Mouse (Mus musculus) olfactory bulb, adult 2 months (tissue): Measurements from ENCODE around the gene Erc2. TPM values are rescaled to one million over a fixed set of nuclear protein-coding genes. Genes with fewer than 3 reads are reported as not detected.

Experiments
- H3K27ac ChIP-seq: fragments of 200-500 bp; 2 replicates; pipeline ENCODE4 v1.5.1; 2012; ENCODE audit warnings: low read depth, low read length; ENCODE audit not compliant: insufficient read depth
- H3K4me1 ChIP-seq: fragments of 200-500 bp; 2 replicates; pipeline ENCODE4 v1.6.1; 2012; ENCODE audit warnings: low read length; ENCODE audit not compliant: control insufficient read depth, insufficient read depth
- H3K4me3 ChIP-seq: fragments of 200-500 bp; 2 replicates; pipeline ENCODE4 v1.5.1; 2012; ENCODE audit warnings: mild to moderate bottlenecking, low read depth, low read length, moderate library complexity; ENCODE audit not compliant: insufficient read depth
- CTCF ChIP-seq: fragments of 200-500 bp; IDR thresholded peaks from 2 replicates; pipeline ENCODE4 v1.5.1; 2012; ENCODE audit warnings: low read depth, mild to moderate bottlenecking, low read length, moderate library complexity; ENCODE audit not compliant: insufficient read depth
- POLR2A ChIP-seq: fragments of 200-500 bp; IDR thresholded peaks from 2 replicates; pipeline ENCODE4 v1.6.1; 2012; ENCODE audit warnings: mild to moderate bottlenecking, low read depth, low read length, moderate library complexity; ENCODE audit not compliant: insufficient read depth
- WGBS: fragments of 180-500 bp; shearing (Covaris S2); methylation state at CpG from one replicate; pipeline ENCODE4 v1.1.7; 2018; 5-methylcytosine and 5-hydroxymethylcytosine counted together
- polyA plus RNA-seq: library from polyadenylated mRNA; stranded (reverse); fragments of >200 nt; gene quantifications from 2 replicates; pipeline ENCODE4 v1.2.4, GENCODE M21; 2012; ENCODE audit warnings: low replicate concordance; ENCODE audit not compliant: missing spikeins, insufficient read depth, insufficient read length

Erc2 gene
- polyA plus RNA-seq, 1 experiment = not detected

DNA sequence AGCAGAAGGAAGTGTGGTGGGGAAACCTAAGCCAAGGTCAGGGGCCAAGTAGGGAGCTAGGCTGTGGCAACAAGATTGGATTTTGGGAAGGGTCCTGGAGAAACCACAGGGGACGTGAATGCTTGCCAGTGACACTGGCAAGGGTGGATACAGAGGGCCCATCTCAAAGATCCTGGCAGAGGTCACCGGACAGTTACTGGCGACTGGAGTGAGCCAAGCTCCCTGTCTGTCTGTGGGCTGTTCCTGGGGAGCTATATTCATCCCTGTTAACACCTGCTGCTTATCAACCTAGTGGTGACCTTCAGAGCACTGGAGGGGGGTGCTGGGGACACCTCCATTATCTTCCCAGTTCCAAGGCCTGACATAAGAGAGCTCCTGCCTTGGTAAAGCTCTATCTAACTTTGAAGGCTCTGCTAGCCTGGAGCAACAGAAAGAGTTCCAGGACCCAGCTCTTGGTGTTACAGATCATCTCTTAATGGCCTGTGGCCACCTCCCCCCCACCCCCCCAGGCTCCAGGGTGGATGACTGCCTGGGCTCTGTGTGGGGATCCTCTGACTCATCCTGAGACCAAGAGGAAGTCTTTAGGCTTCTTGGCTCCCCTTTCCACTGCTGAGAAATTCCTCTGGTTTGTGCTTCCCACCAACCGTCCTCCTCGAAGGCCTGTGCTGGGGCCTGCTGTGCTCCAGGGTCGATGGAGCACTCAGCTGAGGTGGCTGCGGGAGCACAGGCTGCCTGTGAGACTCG, 790.2 kb downstream of the Erc2 start:
- 62% methylated on average over 8 of the region's 8 CpGs for WGBS
- H3K4me1 ChIP-seq = peaks cover 28% of the 10 kb centered on the region
- TF ChIP-seq CTCF (no peak), POLR2A (no peak)
- no peak overlapping the region for H3K27ac ChIP-seq
- no peak overlapping the region for H3K4me3 ChIP-seq

DNA sequence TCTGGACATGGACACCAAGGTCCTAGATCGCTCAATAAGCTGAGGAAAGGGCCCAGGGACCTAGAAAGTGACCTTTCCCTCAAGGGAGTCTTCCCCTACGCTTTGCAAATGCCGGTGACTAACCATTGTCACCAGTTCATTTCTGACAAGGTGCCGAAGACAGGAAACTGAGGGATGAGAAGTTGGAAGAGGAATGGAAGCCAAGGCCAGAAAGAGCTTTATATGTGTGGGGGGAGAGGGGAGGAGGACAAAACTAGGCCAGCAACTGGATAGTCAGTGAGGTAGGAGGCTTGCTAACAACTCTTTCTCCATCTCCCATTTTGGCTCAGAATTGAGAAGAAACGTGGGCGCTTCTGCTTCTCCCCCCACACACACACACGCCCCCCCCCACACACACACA, 791.3 kb downstream of the Erc2 start:
- Histone ChIP-seq H3K4me3 (no peak overlapping the region), H3K27ac (no peak overlapping the region), H3K4me1 (peaks cover 28% of the 10 kb centered on the region)
- TF ChIP-seq POLR2A (no peak), CTCF (no peak)
- 87% methylated on average over 7 of the region's 7 CpGs for WGBS

DNA sequence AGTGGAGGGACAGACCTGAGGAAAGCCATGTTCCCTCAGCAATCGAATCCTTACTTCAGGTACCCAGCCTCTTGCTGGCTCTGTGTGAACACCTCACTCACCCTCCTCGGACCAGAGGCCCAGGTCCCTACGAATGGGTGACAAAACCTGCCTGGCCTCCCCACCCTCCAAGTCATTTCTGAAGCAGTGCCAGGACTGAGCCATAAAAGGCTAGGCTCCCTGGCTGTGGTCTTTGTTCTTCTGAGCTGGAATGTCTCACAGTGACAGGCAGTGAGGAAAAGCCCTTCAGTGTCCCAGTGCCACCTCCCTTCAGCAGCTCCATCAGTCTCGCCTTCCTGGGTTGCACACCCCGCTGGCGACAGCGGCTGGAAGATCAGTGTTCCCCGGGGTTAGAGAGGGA, 794.8 kb downstream of the Erc2 start:
- TF ChIP-seq CTCF = no peak
- no peak for TF ChIP-seq POLR2A
- 57% methylated on average over 8 of the region's 8 CpGs for WGBS
- H3K4me3 ChIP-seq = no peak overlapping the region
- H3K4me1 ChIP-seq = peaks cover 17% of the 10 kb centered on the region
- H3K27ac ChIP-seq = no peak overlapping the region

DNA sequence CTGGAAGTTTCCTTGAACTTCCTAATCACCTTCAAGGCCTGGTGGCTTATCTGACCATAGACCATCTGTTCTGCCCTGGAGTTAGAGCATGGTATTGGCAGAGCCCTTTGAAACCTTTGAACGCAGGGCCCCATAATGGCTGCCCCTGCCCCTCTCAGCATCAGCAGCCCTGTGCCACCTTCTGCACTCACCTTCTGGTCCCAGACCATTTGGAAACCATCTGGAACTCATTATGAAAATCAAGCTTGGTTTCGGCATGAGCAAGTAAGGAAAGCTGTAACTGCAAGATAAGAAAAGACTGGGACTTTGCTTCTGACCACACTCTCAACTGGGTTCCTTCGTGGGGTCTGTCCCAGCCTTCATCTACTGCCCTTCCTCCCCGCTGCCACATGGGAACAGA, 796.3 kb downstream of the Erc2 start:
- TF ChIP-seq POLR2A (no peak), CTCF (no peak)
- WGBS = 91% methylated on average over 4 of the region's 4 CpGs
- no peak overlapping the region for H3K27ac ChIP-seq
- H3K4me1 ChIP-seq = peaks cover 7% of the 10 kb centered on the region; the same call in 1 of the 2 replicates
- no peak overlapping the region for H3K4me3 ChIP-seq

DNA sequence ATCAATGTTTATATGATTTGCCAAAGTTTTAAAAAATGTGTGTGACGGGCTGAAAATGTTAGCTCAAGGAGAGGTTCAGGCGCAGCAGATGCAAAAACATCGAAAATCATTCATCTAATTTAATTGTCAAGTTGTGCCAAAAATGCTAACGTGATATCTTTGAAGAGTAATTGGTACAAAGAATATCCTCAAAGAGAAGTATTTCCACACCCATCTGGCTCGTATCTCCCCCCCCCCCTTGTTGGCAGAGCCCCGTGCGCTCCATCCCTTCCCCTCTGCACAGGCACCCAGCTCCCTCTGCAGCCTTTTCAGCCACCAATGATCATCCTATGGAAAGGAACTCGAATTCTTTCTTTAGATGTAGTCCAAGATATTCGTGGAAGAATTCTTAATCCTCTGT, 797.0 kb downstream of the Erc2 start:
- Histone ChIP-seq H3K27ac (no peak overlapping the region), H3K4me1 (0 out of 2 replicates have a peak, but pooled peaks cover 4% of the 10 kb centered on the region), H3K4me3 (no peak overlapping the region)
- 66% methylated on average over 9 of the region's 9 CpGs for WGBS
- no peak for TF ChIP-seq CTCF
- no peak for TF ChIP-seq POLR2A

DNA sequence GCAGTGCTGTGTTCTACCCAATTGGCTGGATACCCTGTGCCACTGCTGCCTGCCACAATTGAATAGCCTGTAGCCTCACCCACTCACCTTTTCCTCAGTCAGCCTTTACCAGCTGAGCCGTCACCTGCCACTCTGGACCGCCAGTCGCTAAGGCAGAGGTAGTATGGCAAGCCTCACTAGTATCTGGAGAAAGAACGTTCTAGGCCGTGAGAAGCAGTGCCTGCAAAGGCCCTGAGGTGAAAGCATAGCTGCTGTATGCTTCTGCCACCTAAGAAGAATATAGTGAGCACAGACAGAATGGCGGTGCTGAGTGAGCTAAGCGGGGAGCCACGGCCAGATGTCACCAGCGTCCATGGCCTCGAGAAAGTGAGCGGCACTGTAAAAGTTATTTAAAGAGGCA, 798.4 kb downstream of the Erc2 start:
- Histone ChIP-seq H3K4me1 (0 out of 2 replicates have a peak, but pooled peaks cover 4% of the 10 kb centered on the region), H3K4me3 (no peak overlapping the region), H3K27ac (no peak overlapping the region)
- 94% methylated on average over 11 of the region's 11 CpGs for WGBS
- TF ChIP-seq CTCF (no peak), POLR2A (no peak)

DNA sequence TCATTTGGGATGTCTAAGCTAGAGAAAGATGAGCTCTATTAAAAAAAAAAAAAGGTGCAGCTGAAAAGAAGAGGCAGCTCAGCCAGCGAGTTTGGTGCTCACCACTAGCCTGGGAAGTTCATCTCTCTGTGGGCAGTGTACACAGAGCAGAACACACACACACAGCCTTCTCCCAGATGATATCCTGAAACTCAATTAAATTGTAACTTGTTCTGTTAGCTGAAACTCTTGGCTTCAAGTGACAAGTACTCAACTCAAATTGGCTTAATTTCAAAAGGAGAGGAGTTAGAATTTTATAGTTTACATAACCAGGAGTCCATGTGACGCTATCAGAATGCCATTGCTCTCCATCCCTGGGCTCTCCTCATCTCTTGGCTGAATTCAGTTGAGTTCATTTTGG, 804.4 kb downstream of the Erc2 start:
- Histone ChIP-seq H3K4me3 (no peak overlapping the region), H3K27ac (no peak overlapping the region), H3K4me1 (no peaks in the 10 kb centered on the region)
- WGBS = 90% methylated on average over 2 of the region's 2 CpGs
- TF ChIP-seq POLR2A (no peak), CTCF (no peak)

DNA sequence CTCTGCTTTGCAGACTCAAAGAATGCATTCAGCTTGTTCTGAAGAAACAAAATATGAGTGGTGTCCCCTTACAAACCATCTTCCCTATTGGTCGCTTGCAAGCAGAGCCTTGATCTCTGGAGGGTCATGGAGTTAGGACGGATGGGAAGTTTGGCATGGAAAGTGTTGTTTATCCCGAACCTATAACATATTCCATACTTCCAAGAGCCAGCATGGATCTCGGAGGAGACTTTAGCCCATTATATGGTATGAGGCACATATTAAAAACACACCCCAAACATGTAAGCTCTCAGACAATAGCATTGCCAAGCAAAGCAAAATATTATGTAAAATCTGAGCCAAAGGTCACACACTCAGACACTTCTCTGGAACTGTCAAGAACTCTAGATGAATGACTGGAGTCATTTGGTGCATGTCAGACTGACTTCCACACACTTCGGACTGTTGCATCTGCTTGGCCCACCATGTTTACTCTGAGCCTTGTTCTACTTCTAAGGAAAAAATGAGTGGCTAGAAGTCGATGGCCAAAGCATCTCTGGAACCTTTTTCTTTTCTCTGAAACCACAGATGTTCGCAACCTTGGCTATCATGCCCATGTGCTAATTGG, 809.6 kb downstream of the Erc2 start:
- no peaks in the 10 kb centered on the region for H3K4me1 ChIP-seq
- no peak overlapping the region for H3K27ac ChIP-seq
- H3K4me3 ChIP-seq = no peak overlapping the region
- WGBS = 89% methylated on average over 7 of the region's 7 CpGs
- no peak for TF ChIP-seq CTCF
- TF ChIP-seq POLR2A = no peak

DNA sequence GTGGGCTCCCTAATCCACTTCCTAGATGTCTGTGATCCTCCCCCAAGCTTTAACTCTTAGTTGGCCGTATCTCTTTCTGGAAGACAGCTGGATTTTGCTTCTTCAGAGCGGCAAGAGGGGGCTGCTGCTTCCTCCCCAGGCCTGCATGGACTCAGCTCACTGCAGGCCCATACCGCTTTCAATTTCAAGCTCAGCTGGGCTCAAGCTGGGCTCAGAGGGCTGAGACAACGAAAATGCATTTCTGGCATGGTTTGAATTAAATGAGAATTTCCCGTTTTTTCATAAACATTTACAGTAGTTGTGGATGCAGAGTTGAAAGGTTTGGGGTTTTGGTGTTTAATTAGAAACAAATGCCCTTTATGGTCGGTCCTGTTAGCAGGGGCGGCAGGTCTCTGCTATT, 812.8 kb downstream of the Erc2 start:
- Histone ChIP-seq H3K27ac (no peak overlapping the region), H3K4me1 (no peaks in the 10 kb centered on the region), H3K4me3 (no peak overlapping the region)
- 82% methylated on average over 7 of the region's 7 CpGs for WGBS
- TF ChIP-seq CTCF (no peak), POLR2A (no peak)

DNA sequence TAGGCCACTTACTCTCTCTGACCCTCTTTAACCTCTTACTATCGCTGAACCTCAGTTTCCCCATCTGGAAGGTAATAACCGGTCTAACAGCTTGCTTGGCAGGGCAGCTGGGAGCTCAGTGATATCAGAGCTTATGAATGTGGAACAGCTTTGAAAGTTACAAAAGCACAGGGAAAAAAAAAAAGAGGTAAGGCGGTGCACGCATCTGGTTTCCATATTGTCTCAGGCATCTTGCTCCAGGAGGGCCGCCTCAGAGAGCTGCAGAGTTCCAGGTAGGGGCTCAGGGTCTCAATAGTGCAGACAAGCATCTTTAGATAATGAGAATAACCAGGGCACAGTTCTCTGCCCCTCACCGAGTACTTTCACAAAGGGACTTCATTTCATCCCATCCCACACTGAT, 816.9 kb downstream of the Erc2 start:
- H3K4me1 ChIP-seq = 0 out of 2 replicates have a peak, but pooled peaks cover 4% of the 10 kb centered on the region
- H3K27ac ChIP-seq = no peak overlapping the region
- WGBS = 92% methylated on average over 6 of the region's 6 CpGs
- H3K4me3 ChIP-seq = no peak overlapping the region
- TF ChIP-seq POLR2A (no peak), CTCF (no peak)
